Mouse (Mus musculus) colon, adult 2 months (tissue): ENCODE data around the gene Zfp292. TPM values are rescaled to one million over a fixed set of nuclear protein-coding genes. Genes with fewer than 3 reads are reported as not detected.

Source experiments
- polyA plus RNA-seq: library from polyadenylated mRNA; depleted of rRNA; stranded (reverse); fragments of >200 nt; gene quantifications from 2 replicates; pipeline ENCODE4 v1.2.3, GENCODE M21; 2012; rRNA removed

Gene Zfp292
- polyA plus RNA-seq = 1.3 and 1.6 TPM in 2 replicates

GRCm38 (mm10) chr4:34882818-34883217 is at the start of gene Zfp292:
TSS of gene Zfp292 (minus strand) at chr4:34882960.

DNA sequence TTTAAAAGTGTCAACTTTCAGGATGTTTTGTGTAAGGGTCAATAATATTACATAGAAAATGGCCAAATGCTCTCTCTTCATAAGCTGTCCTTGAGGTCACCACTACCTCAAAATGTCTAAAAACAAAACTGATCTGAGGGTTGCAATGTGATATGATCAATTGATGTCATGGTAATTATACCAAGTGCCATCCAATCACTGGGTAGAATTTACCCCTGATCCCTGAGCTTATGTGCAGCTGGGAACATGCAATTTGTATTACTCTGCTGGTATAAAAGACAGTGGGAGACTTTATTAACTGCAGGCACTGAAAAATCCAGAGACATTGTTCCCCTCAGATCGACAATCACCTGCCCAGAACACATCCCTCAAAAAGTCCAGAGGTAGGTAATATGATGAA is 10.7 kb upstream of the Zfp292 start, which contains the start of gene Cga:
Cga (plus strand) TSS at position 301 of the 400 bp plus-strand sequence.

DNA sequence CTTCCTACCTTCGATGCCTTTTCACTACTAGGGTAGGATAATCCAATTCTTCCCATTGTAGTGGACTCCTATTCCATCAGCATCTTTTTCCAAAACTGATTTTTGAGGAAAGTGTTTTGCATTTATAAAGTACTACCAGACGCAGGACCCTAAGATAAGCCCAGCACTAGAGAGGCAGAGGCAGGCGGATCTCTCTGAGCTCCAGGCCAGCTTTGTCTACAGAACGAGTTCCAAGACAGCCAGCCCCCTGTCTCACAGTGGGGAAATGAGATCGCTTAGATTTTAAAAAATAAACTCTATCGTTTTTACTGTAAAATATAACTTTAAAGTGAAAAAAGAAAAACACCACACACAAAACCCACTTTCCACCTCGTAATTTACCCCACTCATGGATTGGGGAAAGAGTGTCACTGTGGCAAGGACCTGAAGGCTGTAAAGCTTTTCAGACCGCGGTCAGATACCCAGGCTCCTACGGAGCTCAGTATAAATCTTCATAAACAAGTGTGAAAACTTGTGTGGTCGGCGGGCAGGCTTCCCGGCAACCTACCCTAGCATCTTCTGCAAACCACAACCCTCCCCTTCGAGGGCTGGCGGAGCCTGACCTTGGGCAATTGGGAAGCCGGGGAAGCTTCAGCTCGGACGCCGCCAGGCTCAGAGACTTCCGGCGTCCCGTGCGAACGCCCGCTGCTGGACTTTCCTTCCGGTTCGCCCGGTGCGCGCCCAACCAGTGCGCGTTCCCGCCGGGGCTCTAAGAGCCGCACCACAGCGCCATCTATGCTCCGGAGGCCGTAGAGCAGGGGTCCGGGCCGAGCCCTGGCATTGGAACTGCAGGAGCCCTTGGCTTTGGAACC is 104.9 kb downstream of the Zfp292 start, which contains the start of gene Smim8:
Smim8 (minus strand) TSS at position 747 of the 851 bp plus-strand sequence.

GRCm38 (mm10) chr4:34756163-34756562 is 126.6 kb downstream of the Zfp292 start, which contains the start of gene Gm136:
TSS of gene Gm136 (minus strand) at chr4:34756263.

Other genes with a start within 250 kb of the Zfp292 start
- gene Slc35a1, start 195.5 kb downstream of the Zfp292 start, polyA plus RNA-seq = 54.1 and 58.6 TPM in 2 replicates
- gene Cfap206, start 152.8 kb downstream of the Zfp292 start, polyA plus RNA-seq = 0.15 and 0.33 TPM in 2 replicates
- not detected in 2 replicates for gene Gm136, start 126.7 kb downstream of the Zfp292 start, polyA plus RNA-seq
- gene Smim8, start 104.5 kb downstream of the Zfp292 start, polyA plus RNA-seq = 1.9 and 2.0 TPM in 2 replicates
- gene Cga, start 10.8 kb upstream of the Zfp292 start, polyA plus RNA-seq = not detected in 2 replicates